Mouse (Mus musculus) CH12.LX (cell line): ENCODE measurements around the gene Pqlc3. TPM values are rescaled to one million over a fixed set of nuclear protein-coding genes. Genes with fewer than 3 reads are reported as not detected.

Source experiments
- DNase-seq: peaks from one replicate; pipeline ENCODE4 v3.0.0-alpha.2; 2013; ENCODE audit errors: extremely low read depth
- H3K27ac ChIP-seq: 2 replicates; pipeline ENCODE4 v1.5.1; 2012; ENCODE audit warnings: low read depth, mild to moderate bottlenecking, control low read depth, moderate library complexity; ENCODE audit not compliant: insufficient read depth
- H3K27me3 ChIP-seq: replicated peaks from 2 replicates; pipeline ENCODE3; 2012; ENCODE audit warnings: inconsistent platforms
- H3K36me3 ChIP-seq, 2 experiments: replicated peaks in 1 of 2; 2 replicates each; pipeline versions ENCODE3 to v1.6.1; 2012; ENCODE audit warnings: inconsistent platforms in 1 of 2, low read length in 1 of 2, mild to moderate bottlenecking in 1 of 2, mixed read lengths in 1 of 2, moderate library complexity in 1 of 2; ENCODE audit not compliant: control insufficient read depth in 1 of 2, insufficient read depth in 1 of 2
- H3K4me1 ChIP-seq, 2 experiments: 2 replicates each; pipeline ENCODE4 v1.6.1; 2012; ENCODE audit warnings: inconsistent platforms in 1 of 2, moderate library complexity in 1 of 2; ENCODE audit not compliant: insufficient read depth in 2 of 2, control insufficient read depth in 1 of 2
- H3K4me2 ChIP-seq: 2 replicates; pipeline ENCODE4 v1.6.1; 2012; ENCODE audit warnings: low read depth, mild to moderate bottlenecking, control low read depth; ENCODE audit not compliant: poor library complexity, insufficient read depth, severe bottlenecking
- H3K4me3 ChIP-seq, 3 experiments: fragments of 150-350 bp in 1 of 3; sonication (generic) in 1 of 3; replicated peaks in 1 of 3; 2 replicates each; pipeline versions ENCODE3 to v1.5.1; 2011 to 2012; ENCODE audit warnings: low read depth in 2 of 3, low read length in 2 of 3, mild to moderate bottlenecking in 2 of 3, moderate library complexity in 2 of 3, control low read depth in 1 of 3, improper control_type of control experiment in 1 of 3, inconsistent platforms in 1 of 3, mixed read lengths in 1 of 3; ENCODE audit not compliant: poor library complexity in 1 of 3
- H3K79me2 ChIP-seq: replicated peaks from 2 replicates; pipeline ENCODE4 v1.6.1; 2012; ENCODE audit warnings: mild to moderate bottlenecking, moderate library complexity; ENCODE audit not compliant: control insufficient read depth, poor library complexity, insufficient read depth, severe bottlenecking; ENCODE audit errors: extremely low read depth
- H3K9ac ChIP-seq: 2 replicates; pipeline ENCODE4 v1.6.1; 2012; ENCODE audit warnings: low read depth, mild to moderate bottlenecking, control low read depth, moderate library complexity; ENCODE audit not compliant: insufficient read depth
- H3K9me3 ChIP-seq: replicated peaks from 2 replicates; pipeline ENCODE3; 2012; ENCODE audit warnings: low read length, inconsistent platforms, mixed read lengths
- BHLHE40 ChIP-seq: IDR thresholded peaks from 2 replicates; pipeline ENCODE4 v1.6.1; 2011; ENCODE audit warnings: mild to moderate bottlenecking, low read depth, low read length, improper control_type of control experiment
- CHD2 ChIP-seq: IDR thresholded peaks from 2 replicates; pipeline ENCODE4 v1.6.1; 2011; ENCODE audit warnings: low read length, improper control_type of control experiment
- CTCF ChIP-seq, 2 experiments: IDR thresholded peaks in 1 of 2; conservative IDR thresholded peaks in 1 of 2; 2 replicates each; pipeline ENCODE4 v1.5.1; 2011 to 2012; ENCODE audit warnings: low read depth in 2 of 2, low read length in 2 of 2, improper control_type of control experiment in 1 of 2, inconsistent platforms in 1 of 2, mild to moderate bottlenecking in 1 of 2, moderate library complexity in 1 of 2
- E2F4 ChIP-seq: IDR thresholded peaks from 2 replicates; pipeline ENCODE4 v1.6.1; 2011; ENCODE audit warnings: low read depth, low read length, improper control_type of control experiment; ENCODE audit not compliant: insufficient replicate concordance
- EP300 ChIP-seq: IDR thresholded peaks from 2 replicates; pipeline ENCODE4 v1.6.1; 2011; ENCODE audit warnings: low read length, improper control_type of control experiment
- GABPA ChIP-seq: IDR thresholded peaks from 2 replicates; pipeline ENCODE4 v1.6.1; 2012; ENCODE audit warnings: low read depth, low read length, improper control_type of control experiment, inconsistent platforms; ENCODE audit not compliant: insufficient replicate concordance
- HCFC1 ChIP-seq: IDR thresholded peaks from 2 replicates; pipeline ENCODE4 v1.6.1; 2012; ENCODE audit warnings: low read depth, mild to moderate bottlenecking, inconsistent platforms, low read length, improper control_type of control experiment
- JUN ChIP-seq: IDR thresholded peaks from 2 replicates; pipeline ENCODE4 v1.6.1; 2011; ENCODE audit warnings: low read depth, mild to moderate bottlenecking, low read length, improper control_type of control experiment, moderate library complexity; ENCODE audit not compliant: insufficient read depth
- MAFK ChIP-seq: IDR thresholded peaks from 2 replicates; pipeline ENCODE4 v1.6.1; 2011; ENCODE audit warnings: low read length, improper control_type of control experiment; ENCODE audit not compliant: insufficient replicate concordance
- MAX ChIP-seq: IDR thresholded peaks from 2 replicates; pipeline ENCODE4 v1.6.1; 2011; ENCODE audit warnings: low read length, improper control_type of control experiment
- MAZ ChIP-seq: IDR thresholded peaks from 2 replicates; pipeline ENCODE4 v1.6.1; 2012; ENCODE audit warnings: low read depth, mild to moderate bottlenecking, inconsistent platforms, low read length, improper control_type of control experiment, moderate library complexity
- POLR2AphosphoS2 ChIP-seq: IDR thresholded peaks from 2 replicates; pipeline ENCODE4 v1.6.1; 2011; ENCODE audit warnings: low read depth, low read length, improper control_type of control experiment
- RAD21 ChIP-seq: IDR thresholded peaks from 2 replicates; pipeline ENCODE4 v1.6.1; 2011; ENCODE audit warnings: low read depth, mild to moderate bottlenecking, low read length, improper control_type of control experiment, moderate library complexity
- RCOR1 ChIP-seq: conservative IDR thresholded peaks from 2 replicates; pipeline ENCODE4 v1.6.1; 2012; ENCODE audit warnings: low read depth, mild to moderate bottlenecking, inconsistent platforms, low read length, improper control_type of control experiment
- SMC3 ChIP-seq: IDR thresholded peaks from 2 replicates; pipeline ENCODE4 v1.6.1; 2011; ENCODE audit warnings: low read depth, low read length, improper control_type of control experiment
- TCF12 ChIP-seq: IDR thresholded peaks from 2 replicates; pipeline ENCODE4 v1.6.1; 2014; ENCODE audit warnings: low read depth, mild to moderate bottlenecking, inconsistent platforms, low read length, improper control_type of control experiment
- USF1 ChIP-seq: IDR thresholded peaks from 2 replicates; pipeline ENCODE4 v1.6.1; 2014; ENCODE audit warnings: low read depth, mild to moderate bottlenecking, inconsistent platforms, low read length, improper control_type of control experiment
- USF2 ChIP-seq: conservative IDR thresholded peaks from 2 replicates; pipeline ENCODE4 v1.6.1; 2011; ENCODE audit warnings: low read depth, low read length, improper control_type of control experiment
- ZMIZ1 ChIP-seq: IDR thresholded peaks from 2 replicates; pipeline ENCODE4 v1.6.1; 2012; ENCODE audit warnings: low read depth, mild to moderate bottlenecking, inconsistent platforms, low read length, improper control_type of control experiment
- dilution Hi-C: fragments of 300-500 bp; cut with MboI; formaldehyde crosslinking; loops from 2 replicates; pipeline ENCODE4 v1.14.3; 2020; ENCODE audit warnings: low sequenced_read_pairs; ENCODE audit not compliant: extremely low pct_unique_long_range_greater_than_20kb, extremely low pct_ligation_motif_present
- in situ Hi-C: fragments of 300-500 bp; cut with MboI; formaldehyde crosslinking; loops from 3 replicates; pipeline ENCODE4 v1.14.3; 2019; ENCODE audit warnings: low sequenced_read_pairs, low pct_ligation_motif_present, low pct_unique_long_range_greater_than_20kb, mixed read lengths
- polyA plus RNA-seq: library from polyadenylated mRNA; unstranded; fragments of >175 nt; gene quantifications from 2 replicates; pipeline ENCODE4 v1.2.1, GENCODE M21; 2012; ENCODE audit warnings: low read depth; ENCODE audit not compliant: insufficient read length
- total RNA-seq, 2 experiments: library from RNA; depleted of rRNA; stranded (reverse); fragments of 300-350 nt in 1 of 2; fragments of >200 nt in 1 of 2; gene quantifications; 2 replicates each; pipeline ENCODE4 v1.2.3; 2012 to 2014

Gene Pqlc3
- total and polyA plus RNA-seq, 3 experiments, result 6.4 to 31.1 (median 17.0) TPM

DNA sequence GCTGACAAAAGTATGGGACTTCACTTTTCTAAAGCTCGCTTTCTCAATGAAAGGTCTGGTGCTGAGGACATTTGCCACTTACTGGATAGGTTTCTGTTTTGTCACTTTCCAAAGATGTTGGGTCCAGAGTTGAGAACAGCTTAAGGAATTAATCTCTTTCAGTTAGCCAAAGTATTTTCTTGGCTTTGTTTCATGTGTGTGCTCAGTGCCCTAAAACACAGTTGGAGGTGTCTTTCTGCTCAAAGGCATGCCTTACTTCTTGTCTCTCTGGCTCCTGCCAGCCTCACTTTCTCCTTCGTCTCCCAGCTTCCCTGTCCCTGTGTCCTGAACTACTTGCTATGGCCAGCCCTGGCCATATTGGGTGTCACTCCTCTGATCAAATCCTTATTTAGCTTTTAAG, 8.8 kb downstream of the Pqlc3 start:
- dilution Hi-C loops, result no loop called here
- Histone ChIP-seq H3K4me2 (no peak overlapping the region), H3K36me3 (peaks cover 39 to 88% of the 10 kb centered on the region in 2 experiments), H3K4me1 (peaks cover 15 to 46% of the 10 kb centered on the region in 2 experiments), H3K4me3 (no peak overlapping the region), H3K9ac (no peak overlapping the region), H3K27ac (no peak overlapping the region), H3K27me3 (no peaks in the 10 kb centered on the region), H3K9me3 (no peaks in the 10 kb centered on the region)
- in situ Hi-C loops, result no loop called here
- peak; percentile 23; the same call in 1 of the 2 replicates for TF ChIP-seq POLR2AphosphoS2
- no peak for TF ChIP-seq USF1
- TF ChIP-seq, all 38 proteins: peak for 1
- H3K79me2 ChIP-seq, result no peaks in the 10 kb centered on the region
- DNase-seq, result no peak

DNA sequence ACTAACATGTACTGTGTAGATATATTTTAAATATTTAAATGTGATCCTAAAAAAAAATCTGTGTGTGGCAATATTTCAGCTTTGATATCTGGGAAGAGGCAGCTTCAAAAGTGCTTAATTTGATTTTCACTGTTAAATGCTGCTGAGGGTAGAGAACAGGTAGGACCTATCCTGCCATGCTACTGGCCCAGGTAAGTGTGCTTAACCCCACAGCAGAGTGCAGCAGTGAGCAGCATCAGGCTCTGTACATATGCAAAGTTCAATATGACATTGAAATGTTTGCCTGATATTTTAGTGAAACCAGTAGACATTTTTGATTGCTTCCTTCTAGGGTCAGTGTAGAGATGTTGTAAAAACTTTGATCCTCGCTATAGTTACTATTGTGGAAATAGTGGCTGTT, 14.4 kb downstream of the Pqlc3 start:
- no peak for DNase-seq
- H3K4me1 ChIP-seq, result no peaks in the 10 kb centered on the region
- peaks cover 3% of the 10 kb centered on the region; the same call in 1 of the 2 replicates for H3K79me2 ChIP-seq
- no peaks in the 10 kb centered on the region for H3K27me3 ChIP-seq
- no peak overlapping the region for H3K4me2 ChIP-seq
- TF ChIP-seq SMC3 (peak; percentile 25; the same call in 1 of the 2 replicates), JUN (no peak), CTCF (conservative IDR thresholded peaks at IDR 0.05 in 1 of 2, IDR thresholded peaks at IDR 0.05 in 1 of 2; ENCODE audit: low read depth in 2 of 2, low read length in 2 of 2) (peak in 1 of 2 experiments; percentile 34; a peak in 2 of 4 replicates)
- H3K36me3 ChIP-seq, result peaks cover 52 to 85% of the 10 kb centered on the region in 2 experiments
- H3K9ac ChIP-seq, result no peak overlapping the region
- no peak overlapping the region for H3K27ac ChIP-seq
- H3K4me3 ChIP-seq, result no peak overlapping the region
- H3K9me3 ChIP-seq, result no peaks in the 10 kb centered on the region
- in situ Hi-C loops, result no loop called here
- dilution Hi-C loops, result no loop called here

DNA sequence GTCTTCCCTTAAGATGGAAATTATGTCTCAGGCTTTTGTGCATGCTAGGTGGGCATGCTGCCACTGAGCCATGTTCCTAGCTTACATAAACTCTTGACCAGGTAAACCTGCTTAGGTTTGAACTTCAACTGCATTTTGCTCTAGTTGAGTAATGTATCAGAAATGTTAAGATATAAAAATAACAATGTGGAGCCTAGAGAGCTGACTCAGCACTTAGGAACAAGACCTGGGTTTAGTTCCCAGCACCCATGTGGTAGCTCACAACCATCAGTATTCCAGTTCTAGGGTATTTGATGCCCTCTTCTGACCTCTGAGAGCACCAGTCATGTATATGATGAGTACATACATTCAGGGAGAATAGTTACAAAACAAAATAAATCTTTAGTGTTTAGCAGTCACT, 23.1 kb downstream of the Pqlc3 start:
- dilution Hi-C loops, result no loop called here
- TF ChIP-seq CHD2, result no peak
- peak; percentile 86 for TF ChIP-seq MAFK
- H3K4me2 ChIP-seq, result no peak overlapping the region
- peaks cover 74 to 93% of the 10 kb centered on the region in 2 experiments for H3K36me3 ChIP-seq
- no peaks in the 10 kb centered on the region for H3K27me3 ChIP-seq
- peaks cover 4% of the 10 kb centered on the region; the same call in 1 of the 2 replicates for H3K79me2 ChIP-seq
- no peak overlapping the region for H3K27ac ChIP-seq
- H3K4me1 ChIP-seq, result peaks cover 0 to 25% of the 10 kb centered on the region in 2 experiments; a peak in 2 of 4 replicates
- in situ Hi-C loops, result no loop called here
- no peak for DNase-seq
- no peak overlapping the region for H3K9ac ChIP-seq
- H3K9me3 ChIP-seq, result no peaks in the 10 kb centered on the region
- no peak overlapping the region for H3K4me3 ChIP-seq

DNA sequence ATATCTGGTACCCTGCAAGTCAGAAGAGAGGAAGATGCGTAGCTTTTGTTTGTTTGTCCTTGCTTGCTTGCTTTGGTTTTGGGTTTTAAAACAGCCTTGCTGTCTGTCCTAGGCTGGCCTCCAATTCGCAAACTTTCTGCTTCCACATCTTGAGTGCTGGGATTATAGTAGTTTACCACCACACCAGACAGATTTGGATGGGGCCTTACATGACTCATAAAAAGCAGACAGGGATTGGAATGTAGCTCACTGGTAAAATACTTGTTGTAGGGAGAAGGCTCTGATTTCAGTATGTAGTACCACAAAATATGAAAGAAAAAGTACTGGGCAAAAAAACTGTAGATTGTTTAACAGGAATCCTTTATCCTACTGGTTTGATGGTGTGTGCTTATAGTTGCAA, 33.4 kb downstream of the Pqlc3 start:
- dilution Hi-C loops, result no loop called here
- Histone ChIP-seq H3K4me1 (peaks cover 0 to 37% of the 10 kb centered on the region in 2 experiments; a peak in 2 of 4 replicates), H3K27me3 (no peaks in the 10 kb centered on the region), H3K9ac (no peak overlapping the region), H3K36me3 (peaks cover 33 to 64% of the 10 kb centered on the region in 2 experiments), H3K9me3 (no peaks in the 10 kb centered on the region), H3K27ac (no peak overlapping the region), H3K4me2 (no peak overlapping the region), H3K4me3 (no peak overlapping the region), H3K79me2 (peaks cover 7% of the 10 kb centered on the region)
- DNase-seq, result no peak
- in situ Hi-C loops, result no loop called here
- TF ChIP-seq RCOR1, result no peak
- no peak for TF ChIP-seq ZMIZ1
- TF ChIP-seq SMC3, result no peak
- TF ChIP-seq USF2, result no peak
- no peak for TF ChIP-seq HCFC1
- TF ChIP-seq BHLHE40, result no peak
- no peak for TF ChIP-seq E2F4
- no peak for TF ChIP-seq TCF12
- TF ChIP-seq GABPA, result no peak
- TF ChIP-seq MAZ, result no peak
- no peak for TF ChIP-seq USF1
- TF ChIP-seq CTCF (conservative IDR thresholded peaks at IDR 0.05 in 1 of 2, IDR thresholded peaks at IDR 0.05 in 1 of 2; ENCODE audit: low read depth in 2 of 2, low read length in 2 of 2), result no peak
- no peak for TF ChIP-seq JUN
- no peak for TF ChIP-seq RAD21
- no peak for TF ChIP-seq MAX
- no peak for TF ChIP-seq EP300
